Comparison of ENCODE assay signal across 8 mouse cellular contexts in the genomic region with DNA sequence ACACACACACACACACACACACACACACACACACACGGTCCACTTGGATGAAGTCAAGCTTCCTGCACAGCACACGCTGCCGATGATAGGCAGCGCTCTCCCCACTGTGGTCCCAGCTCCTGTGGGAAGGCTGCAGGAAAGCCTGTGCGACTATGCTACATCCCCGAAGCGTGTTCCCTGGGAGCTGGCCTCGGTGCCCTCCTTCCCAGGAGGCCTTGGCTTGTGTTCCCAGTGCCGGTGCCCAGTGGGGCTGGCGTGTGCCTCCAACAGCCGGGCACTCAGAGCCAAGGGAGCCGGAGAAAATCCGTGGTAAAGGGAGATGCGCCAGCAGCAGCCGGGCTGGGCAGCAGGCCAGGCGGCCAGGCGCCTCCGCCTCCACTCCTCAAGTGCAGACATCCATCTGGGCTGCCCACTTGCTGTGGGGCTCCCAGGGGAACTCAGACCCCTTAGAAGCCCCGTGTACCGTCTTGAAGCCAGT. TPM values are rescaled to one million over a fixed set of nuclear protein-coding genes. Genes with fewer than 3 reads are reported as not detected.
A peak's percentile ranks its signal among the peaks of the same experiment; 100 is the strongest.
DNase-seq lines count a peak whose midpoint lies in the region; ATAC-seq and TF ChIP-seq lines count a peak whose summit lies in the region.

No protein-coding gene starts in this region.

- no peaks in the 10 kb centered on the region for H3K27me3 ChIP-seq in neural tube, embryonic 11.5 days (ENCODE audit: control insufficient read depth, insufficient read depth, low read length)
- H3K27me3 ChIP-seq in embryonic facial prominence, embryonic 14.5 days (replicated peaks; ENCODE audit: control insufficient read depth, insufficient read depth, low read length), result no peaks in the 10 kb centered on the region
- H3K27me3 ChIP-seq in heart, embryonic 12.5 days (replicated peaks), result no peaks in the 10 kb centered on the region
- no peaks in the 10 kb centered on the region for H3K27me3 ChIP-seq in kidney, postnatal 0 days (ENCODE audit: insufficient read depth, low read length)
- H3K27me3 ChIP-seq in lung, postnatal 0 days (replicated peaks; ENCODE audit: insufficient read depth, low read length), result no peaks in the 10 kb centered on the region
- no peaks in the 10 kb centered on the region for H3K27me3 ChIP-seq in stomach, embryonic 16.5 days (ENCODE audit: control insufficient read depth, insufficient read depth, low read length)

- no peaks in the 10 kb centered on the region for H3K4me1 ChIP-seq in neural tube, embryonic 11.5 days (ENCODE audit: control insufficient read depth, insufficient read depth, low read length)
- H3K4me1 ChIP-seq in embryonic facial prominence, embryonic 14.5 days (ENCODE audit: control insufficient read depth, insufficient read depth, low read length), result no peaks in the 10 kb centered on the region
- H3K4me1 ChIP-seq in heart, embryonic 12.5 days (replicated peaks), result peaks cover 11% of the 10 kb centered on the region
- H3K4me1 ChIP-seq in kidney, postnatal 0 days (replicated peaks; ENCODE audit: insufficient read depth, low read length), result no peaks in the 10 kb centered on the region; the same call in 1 of the 2 replicates
- 0 out of 2 replicates have a peak, but pooled peaks cover 3% of the 10 kb centered on the region for H3K4me1 ChIP-seq in lung, postnatal 0 days (ENCODE audit: insufficient read depth, low read depth, low read length)
- peaks cover 9% of the 10 kb centered on the region; the same call in 1 of the 2 replicates for H3K4me1 ChIP-seq in stomach, embryonic 16.5 days (ENCODE audit: control insufficient read depth, insufficient read depth, low read length)

- no peaks in the 10 kb centered on the region for H3K9me3 ChIP-seq in neural tube, embryonic 11.5 days (ENCODE audit: control insufficient read depth, low read length)
- H3K9me3 ChIP-seq in embryonic facial prominence, embryonic 14.5 days (ENCODE audit: control insufficient read depth, low read length), result no peaks in the 10 kb centered on the region
- H3K9me3 ChIP-seq in heart, embryonic 12.5 days (replicated peaks), result no peaks in the 10 kb centered on the region
- H3K9me3 ChIP-seq in kidney, postnatal 0 days (replicated peaks; ENCODE audit: low read length), result no peaks in the 10 kb centered on the region
- no peaks in the 10 kb centered on the region for H3K9me3 ChIP-seq in lung, postnatal 0 days (ENCODE audit: low read length)
- H3K9me3 ChIP-seq in stomach, embryonic 16.5 days (replicated peaks; ENCODE audit: control insufficient read depth, low read length), result no peaks in the 10 kb centered on the region

- H3K4me2 ChIP-seq in neural tube, embryonic 11.5 days (ENCODE audit: low read depth), result no peak overlapping the region
- H3K4me2 ChIP-seq in embryonic facial prominence, embryonic 14.5 days (ENCODE audit: low read depth, low read length), result peak overlapping the region; percentile 42
- peak overlapping the region; percentile 52 for H3K4me2 ChIP-seq in heart, embryonic 12.5 days
- no peak overlapping the region for H3K4me2 ChIP-seq in kidney, postnatal 0 days (ENCODE audit: low read length)
- H3K4me2 ChIP-seq in lung, postnatal 0 days (replicated peaks; ENCODE audit: low read depth, low read length), result peak overlapping the region; percentile 38
- H3K4me2 ChIP-seq in stomach, embryonic 16.5 days (ENCODE audit: low read depth, low read length), result peak overlapping the region; percentile 44

- 75% methylated on average over 20 of the region's 20 CpGs for WGBS in neural tube, embryonic 11.5 days
- 52% methylated on average over 18 of the region's 20 CpGs for WGBS in embryonic facial prominence, embryonic 14.5 days
- 54% methylated on average over 20 of the region's 20 CpGs for WGBS in heart, embryonic 12.5 days
- WGBS in kidney, postnatal 0 days, result 59% methylated on average over 20 of the region's 20 CpGs
- 24% methylated on average over 19 of the region's 20 CpGs for WGBS in lung, postnatal 0 days
- 45% methylated on average over 20 of the region's 20 CpGs for WGBS in stomach, embryonic 16.5 days

- DNase-seq in neural tube, embryonic 11.5 days (ENCODE audit: low spot score), result peak; percentile 20
- no peak for DNase-seq in neural tube, embryonic 10.5 days (ENCODE audit: extremely low spot score, low spot score)
- peak; percentile 74 for DNase-seq in embryonic facial prominence, embryonic 14.5 days (ENCODE audit: low spot score)
- no peak for DNase-seq in kidney, postnatal 0 days (ENCODE audit: low spot score)
- peak; percentile 49 for DNase-seq in lung, postnatal 0 days (ENCODE audit: low spot score)

- no peak for TF ChIP-seq EP300 in lung, postnatal 0 days (IDR thresholded peaks at IDR 0.05)

- no peak for TF ChIP-seq CTCF in kidney, postnatal 0 days (IDR thresholded peaks at IDR 0.05; ENCODE audit: low read depth)
- no peak for TF ChIP-seq CTCF in lung, postnatal 0 days (IDR thresholded peaks at IDR 0.05)

- H3K27ac ChIP-seq in neural tube, embryonic 11.5 days (ENCODE audit: low read depth, low read length), result peak overlapping the region; percentile 57; the same call in 1 of the 2 replicates
- no peak overlapping the region for H3K27ac ChIP-seq in embryonic facial prominence, embryonic 14.5 days (replicated peaks; ENCODE audit: low read depth, low read length)
- peak overlapping the region; percentile 28; the same call in 1 of the 2 replicates for H3K27ac ChIP-seq in heart, embryonic 12.5 days (ENCODE audit: poor library complexity, severe bottlenecking)
- peak overlapping the region; percentile 62; the same call in 1 of the 2 replicates for H3K27ac ChIP-seq in kidney, postnatal 0 days
- no peak overlapping the region for H3K27ac ChIP-seq in lung, postnatal 0 days (ENCODE audit: low read length)
- H3K27ac ChIP-seq in stomach, embryonic 16.5 days (ENCODE audit: low read length), result peak overlapping the region; percentile 68; the same call in 1 of the 2 replicates

- no peak for ATAC-seq in neural tube, embryonic 11.5 days (ENCODE audit: insufficient read depth, low FRiP score, low TSS enrichment)
- peak; percentile 60 for ATAC-seq in embryonic facial prominence, embryonic 14.5 days (ENCODE audit: low read depth)
- ATAC-seq in heart, embryonic 12.5 days (ENCODE audit: insufficient number of reproducible peaks, low FRiP score), result 0 out of 2 replicates have a peak, but pooled peaks have one; percentile 36
- no peak for ATAC-seq in kidney, postnatal 0 days (replicated peaks; ENCODE audit: low FRiP score, low read depth)
- no peak for ATAC-seq in lung, postnatal 0 days
- ATAC-seq in stomach, embryonic 16.5 days (ENCODE audit: insufficient read depth, low FRiP score), result 0 out of 2 replicates have a peak, but pooled peaks have one; percentile 30
- ATAC-seq in inflammation-experienced regulatory T-cells, adult 6 months, result no peak

- no peak overlapping the region for H3K4me3 ChIP-seq in neural tube, embryonic 11.5 days (ENCODE audit: low read depth, low read length)
- H3K4me3 ChIP-seq in embryonic facial prominence, embryonic 14.5 days (ENCODE audit: low read depth, low read length), result 0 out of 2 replicates have a peak overlapping the region, but pooled peaks have one; percentile 10
- H3K4me3 ChIP-seq in heart, embryonic 12.5 days, result no peak overlapping the region
- no peak overlapping the region for H3K4me3 ChIP-seq in kidney, postnatal 0 days (replicated peaks; ENCODE audit: low read depth, low read length)
- H3K4me3 ChIP-seq in lung, postnatal 0 days (ENCODE audit: low read depth, low read length), result no peak overlapping the region
- H3K4me3 ChIP-seq in stomach, embryonic 16.5 days (replicated peaks; ENCODE audit: low read length), result no peak overlapping the region

- H3K9ac ChIP-seq in neural tube, embryonic 11.5 days (ENCODE audit: low read length), result no peak overlapping the region
- H3K9ac ChIP-seq in embryonic facial prominence, embryonic 14.5 days (ENCODE audit: low read depth, low read length), result peak overlapping the region; percentile 42; the same call in 1 of the 2 replicates
- peak overlapping the region; percentile 16 for H3K9ac ChIP-seq in heart, embryonic 12.5 days
- 0 out of 2 replicates have a peak overlapping the region, but pooled peaks have one; percentile 13 for H3K9ac ChIP-seq in kidney, postnatal 0 days (ENCODE audit: low read depth, low read length)
- H3K9ac ChIP-seq in lung, postnatal 0 days (replicated peaks; ENCODE audit: low read depth), result no peak overlapping the region
- peak overlapping the region; percentile 38; the same call in 1 of the 2 replicates for H3K9ac ChIP-seq in stomach, embryonic 16.5 days (ENCODE audit: low read length)

- H3K36me3 ChIP-seq in neural tube, embryonic 11.5 days (ENCODE audit: control insufficient read depth, insufficient read depth, low read length), result no peaks in the 10 kb centered on the region
- H3K36me3 ChIP-seq in embryonic facial prominence, embryonic 14.5 days (ENCODE audit: control insufficient read depth, insufficient read depth, low read length), result no peaks in the 10 kb centered on the region
- no peaks in the 10 kb centered on the region for H3K36me3 ChIP-seq in heart, embryonic 12.5 days
- no peaks in the 10 kb centered on the region for H3K36me3 ChIP-seq in kidney, postnatal 0 days (ENCODE audit: insufficient read depth, low read length)
- no peaks in the 10 kb centered on the region for H3K36me3 ChIP-seq in lung, postnatal 0 days (ENCODE audit: insufficient read depth, low read length)
- H3K36me3 ChIP-seq in stomach, embryonic 16.5 days (ENCODE audit: control insufficient read depth, insufficient read depth, low read length), result no peaks in the 10 kb centered on the region

RNA-seq across cellular contexts. Expression of gene Pard6b, which starts 25.9 kb away (rescaled TPM):
- polyA plus RNA-seq in neural tube, embryonic 11.5 days (2014; fragmentation: Nextera tagmentation; extraction: Ambion mirVana), result 6.7 and 7.8 TPM in 2 replicates
- polyA plus RNA-seq in embryonic facial prominence, embryonic 14.5 days (2014; fragmentation: Nextera tagmentation; extraction: Ambion mirVana), result 2.9 and 3.0 TPM in 2 replicates
- 13.0 and 13.2 TPM in 2 replicates for polyA plus RNA-seq in heart, embryonic 12.5 days (2016; fragmentation: Nextera tagmentation; extraction: Ambion mirVana)
- polyA plus RNA-seq in kidney, postnatal 0 days (2015; fragmentation: Nextera tagmentation; extraction: Ambion mirVana), result 28.6 and 29.6 TPM in 2 replicates
- 47.2 and 50.5 TPM in 2 replicates for polyA plus RNA-seq in lung, postnatal 0 days (2015; fragmentation: Nextera tagmentation; extraction: Ambion mirVana)
- polyA plus RNA-seq in stomach, embryonic 16.5 days (2015; fragmentation: Nextera tagmentation; extraction: Ambion mirVana), result 8.3 TPM in 2 replicates
- 1 to 10 TPM in 2 of 3 experiments, under 1 TPM in 1; 0.41 to 1.2 (median 1.1) TPM for polyA plus RNA-seq in inflammation-experienced regulatory T-cells, adult 6 months (2017; shearing (Covaris generic))

Comparison
In these comparisons a context has a peak if more than half of its experiments do, and no peak if none do; other contexts are left out.
1. DNase-seq: peak in neural tube, embryonic 11.5 days (single experiment), embryonic facial prominence, embryonic 14.5 days (single experiment) and lung, postnatal 0 days (single experiment); none in neural tube, embryonic 10.5 days (single experiment) and kidney, postnatal 0 days (single experiment).
2. ATAC-seq: peak in embryonic facial prominence, embryonic 14.5 days (single experiment), heart, embryonic 12.5 days (single experiment) and stomach, embryonic 16.5 days (single experiment); none in neural tube, embryonic 11.5 days (single experiment), kidney, postnatal 0 days (single experiment), lung, postnatal 0 days (single experiment) and inflammation-experienced regulatory T-cells, adult 6 months (single experiment).
3. H3K27ac ChIP-seq: peak in neural tube, embryonic 11.5 days (single experiment), heart, embryonic 12.5 days (single experiment), kidney, postnatal 0 days (single experiment) and stomach, embryonic 16.5 days (single experiment); none in embryonic facial prominence, embryonic 14.5 days (single experiment) and lung, postnatal 0 days (single experiment).
4. H3K4me2 ChIP-seq: peak in embryonic facial prominence, embryonic 14.5 days (single experiment), heart, embryonic 12.5 days (single experiment), lung, postnatal 0 days (single experiment) and stomach, embryonic 16.5 days (single experiment); none in neural tube, embryonic 11.5 days (single experiment) and kidney, postnatal 0 days (single experiment).
5. H3K9ac ChIP-seq: peak in embryonic facial prominence, embryonic 14.5 days (single experiment), heart, embryonic 12.5 days (single experiment), kidney, postnatal 0 days (single experiment) and stomach, embryonic 16.5 days (single experiment); none in neural tube, embryonic 11.5 days (single experiment) and lung, postnatal 0 days (single experiment).